In the genomic region with DNA sequence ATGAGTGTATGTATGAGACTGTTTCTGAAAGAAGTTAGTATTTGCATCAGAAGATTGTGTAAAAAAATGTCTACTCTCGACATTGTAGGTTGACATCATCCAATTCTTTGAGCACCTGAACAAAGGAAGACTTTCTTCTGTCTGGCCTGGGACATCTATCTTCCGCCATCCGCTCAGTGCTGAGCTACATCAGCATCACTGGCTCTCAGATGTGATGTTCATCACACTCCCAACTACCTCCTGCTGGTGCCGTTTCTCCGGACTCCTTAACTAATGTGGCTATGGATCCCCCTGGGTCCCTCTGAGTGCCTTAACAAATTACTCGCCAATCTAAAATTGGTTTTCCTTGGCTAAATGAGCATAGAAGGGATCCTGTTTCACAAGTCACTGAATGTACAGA, we compare ENCODE assay signal across 23 mouse cellular contexts. TPM values are rescaled to one million over a fixed set of nuclear protein-coding genes. Genes with fewer than 3 reads are reported as not detected.
DNase-seq lines count a peak whose midpoint lies in the region; ATAC-seq and TF ChIP-seq lines count a peak whose summit lies in the region.
"Had no signal": no experiment of that assay in that cellular context is flagged by ENCODE, and none has a peak within 500 bp of the region (broad histone marks: within the 10 kb centered on the region; RNA-seq: fewer than 3 reads in every experiment).

No protein-coding gene starts in this region.

- no peaks in the 10 kb centered on the region for H3K4me1 ChIP-seq in hindbrain, embryonic 11.5 days (replicated peaks; ENCODE audit: control insufficient read depth, insufficient read depth, low read length)
- H3K4me1 ChIP-seq in hindbrain, embryonic 16.5 days (ENCODE audit: control insufficient read depth, insufficient read depth, low read depth, low read length): no peaks in the 10 kb centered on the region
- H3K4me1 ChIP-seq in midbrain, embryonic 12.5 days: no peaks in the 10 kb centered on the region; the same call in none of the 2 replicates
- no peaks in the 10 kb centered on the region; the same call in 1 of the 2 replicates for H3K4me1 ChIP-seq in midbrain, embryonic 15.5 days
- H3K4me1 ChIP-seq in neural tube, embryonic 13.5 days (replicated peaks): peaks cover 9% of the 10 kb centered on the region
- no peaks in the 10 kb centered on the region for H3K4me1 ChIP-seq in hindbrain, postnatal 0 days (ENCODE audit: insufficient read depth, low read length)

- no peaks in the 10 kb centered on the region for H3K27me3 ChIP-seq in hindbrain, embryonic 11.5 days (ENCODE audit: control insufficient read depth, insufficient read depth, low read length)
- no peaks in the 10 kb centered on the region for H3K27me3 ChIP-seq in hindbrain, embryonic 16.5 days (replicated peaks; ENCODE audit: control insufficient read depth, insufficient read depth, low read length)
- H3K27me3 ChIP-seq in midbrain, embryonic 12.5 days: no peaks in the 10 kb centered on the region
- H3K27me3 ChIP-seq in midbrain, embryonic 15.5 days (replicated peaks): no peaks in the 10 kb centered on the region
- no peaks in the 10 kb centered on the region for H3K27me3 ChIP-seq in neural tube, embryonic 13.5 days
- no peaks in the 10 kb centered on the region for H3K27me3 ChIP-seq in hindbrain, postnatal 0 days (ENCODE audit: insufficient read depth, low read length)
- H3K27me3 ChIP-seq: CH12.LX; forebrain, embryonic 15.5 days; heart, embryonic 15.5 days; Patski had no signal

- no peak overlapping the region for H3K4me2 ChIP-seq in hindbrain, embryonic 11.5 days (replicated peaks; ENCODE audit: low read depth, low read length)
- H3K4me2 ChIP-seq in hindbrain, embryonic 16.5 days (ENCODE audit: low read length): no peak overlapping the region
- no peak overlapping the region for H3K4me2 ChIP-seq in midbrain, embryonic 12.5 days (replicated peaks)
- no peak overlapping the region for H3K4me2 ChIP-seq in midbrain, embryonic 15.5 days
- no peak overlapping the region for H3K4me2 ChIP-seq in neural tube, embryonic 13.5 days
- no peak overlapping the region for H3K4me2 ChIP-seq in hindbrain, postnatal 0 days (ENCODE audit: low read depth, low read length)
- H3K4me2 ChIP-seq: forebrain, embryonic 15.5 days; heart, embryonic 15.5 days had no signal

- H3K9me3 ChIP-seq in hindbrain, embryonic 11.5 days (ENCODE audit: control insufficient read depth, low read length): no peaks in the 10 kb centered on the region
- H3K9me3 ChIP-seq in hindbrain, embryonic 16.5 days (ENCODE audit: control insufficient read depth, low read length): no peaks in the 10 kb centered on the region
- no peaks in the 10 kb centered on the region for H3K9me3 ChIP-seq in midbrain, embryonic 12.5 days
- H3K9me3 ChIP-seq in midbrain, embryonic 15.5 days: no peaks in the 10 kb centered on the region
- no peaks in the 10 kb centered on the region for H3K9me3 ChIP-seq in neural tube, embryonic 13.5 days
- no peaks in the 10 kb centered on the region for H3K9me3 ChIP-seq in hindbrain, postnatal 0 days (ENCODE audit: low read length)
- H3K9me3 ChIP-seq: forebrain, embryonic 15.5 days; heart, embryonic 10.5 days; heart, embryonic 15.5 days had no signal

- H3K27ac ChIP-seq in hindbrain, embryonic 11.5 days (ENCODE audit: low read depth, low read length): no peak overlapping the region
- H3K27ac ChIP-seq in hindbrain, embryonic 16.5 days (ENCODE audit: low read depth, low read length): no peak overlapping the region
- H3K27ac ChIP-seq in midbrain, embryonic 12.5 days (replicated peaks): 0 out of 2 replicates have a peak overlapping the region, but pooled peaks have one; percentile 35
- no peak overlapping the region for H3K27ac ChIP-seq in midbrain, embryonic 15.5 days
- H3K27ac ChIP-seq in neural tube, embryonic 13.5 days (replicated peaks): no peak overlapping the region
- H3K27ac ChIP-seq in hindbrain, postnatal 0 days: no peak overlapping the region
- H3K27ac ChIP-seq: forebrain, embryonic 15.5 days; heart, embryonic 10.5 days; heart, embryonic 15.5 days had no signal

- peak; percentile 64; the same call in 1 of the 2 replicates for ATAC-seq in hindbrain, embryonic 11.5 days (ENCODE audit: low FRiP score)
- ATAC-seq in hindbrain, embryonic 16.5 days: no peak
- ATAC-seq in midbrain, embryonic 12.5 days (ENCODE audit: low FRiP score, low read depth): no peak
- ATAC-seq in midbrain, embryonic 15.5 days (replicated peaks): no peak
- peak; percentile 36 for ATAC-seq in neural tube, embryonic 13.5 days (ENCODE audit: low read depth)
- no peak for ATAC-seq in hindbrain, postnatal 0 days
- ATAC-seq: activated CD4-positive, CD25-positive, alpha-beta regulatory T cell, adult 4 months; forebrain, embryonic 15.5 days; Patski had no signal

- no peaks in the 10 kb centered on the region for H3K36me3 ChIP-seq in hindbrain, embryonic 11.5 days (ENCODE audit: control insufficient read depth, insufficient read depth, low read length)
- no peaks in the 10 kb centered on the region for H3K36me3 ChIP-seq in hindbrain, embryonic 16.5 days (ENCODE audit: control insufficient read depth, insufficient read depth, low read length)
- no peaks in the 10 kb centered on the region for H3K36me3 ChIP-seq in midbrain, embryonic 12.5 days
- H3K36me3 ChIP-seq in midbrain, embryonic 15.5 days (replicated peaks): no peaks in the 10 kb centered on the region
- H3K36me3 ChIP-seq in neural tube, embryonic 13.5 days: no peaks in the 10 kb centered on the region
- H3K36me3 ChIP-seq in hindbrain, postnatal 0 days (ENCODE audit: insufficient read depth, low read length): no peaks in the 10 kb centered on the region
- H3K36me3 ChIP-seq: forebrain, embryonic 15.5 days; heart, embryonic 10.5 days; heart, embryonic 15.5 days had no signal

- peak; percentile 10 for DNase-seq in hindbrain, embryonic 11.5 days (ENCODE audit: low spot score)
- no peak for DNase-seq in neural tube, embryonic 10.5 days (ENCODE audit: extremely low spot score, low spot score)
- peak; percentile 15 for DNase-seq in hindbrain, postnatal 0 days (ENCODE audit: low spot score)
- no peak for DNase-seq in urinary bladder, postnatal 25 days (ENCODE audit: low spot score)
- DNase-seq: adrenal gland, postnatal 14 days; cerebellum, adult 11-12 months; cerebellum, adult 9-11 months; cerebellum, postnatal 36 days; gastrocnemius, postnatal 36 days; heart, adult 18-20 months; heart, postnatal 14 days had no signal

- no peak overlapping the region for H3K9ac ChIP-seq in hindbrain, embryonic 11.5 days (ENCODE audit: low read depth, low read length)
- H3K9ac ChIP-seq in hindbrain, embryonic 16.5 days (ENCODE audit: low read depth, low read length): no peak overlapping the region
- H3K9ac ChIP-seq in midbrain, embryonic 12.5 days (replicated peaks): no peak overlapping the region
- H3K9ac ChIP-seq in midbrain, embryonic 15.5 days: no peak overlapping the region
- H3K9ac ChIP-seq in neural tube, embryonic 13.5 days: no peak overlapping the region
- no peak overlapping the region for H3K9ac ChIP-seq in hindbrain, postnatal 0 days (replicated peaks; ENCODE audit: low read length)
- H3K9ac ChIP-seq: forebrain, embryonic 15.5 days; heart, embryonic 15.5 days had no signal

- TF ChIP-seq CTCF in hindbrain, postnatal 0 days (IDR thresholded peaks at IDR 0.05; ENCODE audit: low read depth): no peak

- WGBS in hindbrain, embryonic 11.5 days: 75% methylated on average over 6 of the region's 6 CpGs
- WGBS in hindbrain, embryonic 16.5 days: 48% methylated on average over 6 of the region's 6 CpGs
- WGBS in midbrain, embryonic 12.5 days: 74% methylated on average over 6 of the region's 6 CpGs
- WGBS in midbrain, embryonic 15.5 days: 60% methylated on average over 6 of the region's 6 CpGs
- 47% methylated on average over 6 of the region's 6 CpGs for WGBS in neural tube, embryonic 13.5 days
- WGBS in hindbrain, postnatal 0 days: 53% methylated on average over 6 of the region's 6 CpGs

- no peak overlapping the region for H3K4me3 ChIP-seq in hindbrain, embryonic 11.5 days (ENCODE audit: low read depth, low read length)
- H3K4me3 ChIP-seq in hindbrain, embryonic 16.5 days (ENCODE audit: low read length): no peak overlapping the region
- H3K4me3 ChIP-seq in midbrain, embryonic 12.5 days: no peak overlapping the region
- no peak overlapping the region for H3K4me3 ChIP-seq in midbrain, embryonic 15.5 days
- no peak overlapping the region for H3K4me3 ChIP-seq in neural tube, embryonic 13.5 days
- H3K4me3 ChIP-seq in hindbrain, postnatal 0 days (ENCODE audit: low read length): no peak overlapping the region
- H3K4me3 ChIP-seq: forebrain, embryonic 15.5 days; heart, embryonic 10.5 days; heart, embryonic 15.5 days had no signal

RNA-seq across cellular contexts. Expression of gene Il12a, which starts 26.1 kb away (rescaled TPM):
- 0.19 TPM in 1 of 2 replicates, not detected in the other for polyA plus RNA-seq in hindbrain, embryonic 11.5 days (2014; fragmentation: Nextera tagmentation; extraction: Ambion mirVana)
- polyA plus RNA-seq in hindbrain, embryonic 16.5 days (2015; fragmentation: Nextera tagmentation; extraction: Ambion mirVana): 0.26 and 0.28 TPM in 2 replicates
- polyA plus RNA-seq in midbrain, embryonic 12.5 days (2016; fragmentation: Nextera tagmentation; extraction: Ambion mirVana): not detected in 2 replicates
- not detected in 2 replicates for polyA plus RNA-seq in midbrain, embryonic 15.5 days (2015; fragmentation: Nextera tagmentation; extraction: Ambion mirVana)
- polyA plus RNA-seq in neural tube, embryonic 13.5 days (2015; fragmentation: Nextera tagmentation; extraction: Ambion mirVana): 0.32 TPM in 1 of 2 replicates, not detected in the other
- not detected in 2 replicates for total RNA-seq in hindbrain, postnatal 0 days (2014; rRNA removed)
- polyA plus RNA-seq in hindbrain, postnatal 0 days (2015; fragmentation: Nextera tagmentation; extraction: Ambion mirVana): 0.48 and 0.68 TPM in 2 replicates
- polyA plus RNA-seq: activated CD4-positive, CD25-positive, alpha-beta regulatory T cell, adult 4 months; embryonic facial prominence, embryonic 11.5 days; heart, embryonic 15.5 days; intestine, embryonic 14.5 days; Patski had no signal

Comparison
In these comparisons a context has a peak if more than half of its experiments do, and no peak if none do; other contexts are left out.
1. ATAC-seq: peak in hindbrain, embryonic 11.5 days (single experiment) and neural tube, embryonic 13.5 days (single experiment); none in hindbrain, embryonic 16.5 days (single experiment), midbrain, embryonic 12.5 days (single experiment), midbrain, embryonic 15.5 days (single experiment) and hindbrain, postnatal 0 days (single experiment).
2. DNase-seq: peak in hindbrain, embryonic 11.5 days (single experiment) and hindbrain, postnatal 0 days (single experiment); none in neural tube, embryonic 10.5 days (single experiment) and urinary bladder, postnatal 25 days (single experiment).